Mouse (Mus musculus) myocyte (in vitro differentiated cells): ENCODE measurements around the gene Fam172a. TPM values are rescaled to one million over a fixed set of nuclear protein-coding genes. Genes with fewer than 3 reads are reported as not detected.

Experiments
- H3K27me3 ChIP-seq: one replicate; pipeline ENCODE4 v1.6.1; 2011; ENCODE audit not compliant: control insufficient read depth, insufficient read depth, insufficient read length
- H3K36me3 ChIP-seq: one replicate; pipeline ENCODE4 v1.6.1; 2011; ENCODE audit not compliant: control insufficient read depth, insufficient read depth
- H3K4me2 ChIP-seq: one replicate; pipeline ENCODE4 v1.6.1; 2011; ENCODE audit warnings: low read depth, control low read depth
- H3K4me3 ChIP-seq: one replicate; pipeline ENCODE4 v1.5.1; 2011; ENCODE audit warnings: mild to moderate bottlenecking, control low read depth, moderate library complexity
- H3K79me2 ChIP-seq: one replicate; pipeline ENCODE4 v1.6.1; 2011; ENCODE audit not compliant: control insufficient read depth, insufficient read depth
- H3ac ChIP-seq: one replicate; pipeline ENCODE4 v1.6.1; 2011; ENCODE audit not compliant: control insufficient read depth, insufficient read length
- CEBPB ChIP-seq: IDR thresholded peaks from 2 replicates; pipeline ENCODE4 v1.6.1; 2011; ENCODE audit warnings: mild to moderate bottlenecking, moderate library complexity; ENCODE audit not compliant: poor library complexity, insufficient read depth, severe bottlenecking
- E2F4 ChIP-seq: IDR thresholded peaks from one replicate; pipeline ENCODE4 v1.6.1; 2011; ENCODE audit warnings: mild to moderate bottlenecking, control low read depth, moderate library complexity; ENCODE audit not compliant: insufficient read depth
- MAX ChIP-seq: IDR thresholded peaks from one replicate; pipeline ENCODE4 v1.6.1; 2011; ENCODE audit warnings: low read depth, mild to moderate bottlenecking, control low read depth
- MYOD1 ChIP-seq, 3 experiments: IDR thresholded peaks; one replicate each; pipeline ENCODE4 v1.6.1; 2011; ENCODE audit warnings: control low read depth in 2 of 3, low read depth in 2 of 3, mild to moderate bottlenecking in 2 of 3, moderate library complexity in 1 of 3; ENCODE audit not compliant: insufficient read length in 2 of 3, control insufficient read depth in 1 of 3
- MYOG ChIP-seq, 3 experiments: IDR thresholded peaks; one replicate each; pipeline ENCODE4 v1.6.1; 2011; ENCODE audit warnings: control low read depth in 2 of 3, low read depth in 2 of 3, mild to moderate bottlenecking in 2 of 3; ENCODE audit not compliant: insufficient read length in 2 of 3, control insufficient read depth in 1 of 3, insufficient read depth in 1 of 3
- POLR2A ChIP-seq: IDR thresholded peaks from one replicate; pipeline ENCODE4 v1.6.1; 2011; ENCODE audit warnings: low read depth, mild to moderate bottlenecking, control low read depth, moderate library complexity; ENCODE audit not compliant: insufficient read length
- POLR2AphosphoS2 ChIP-seq: IDR thresholded peaks from one replicate; pipeline ENCODE4 v1.6.1; 2011; ENCODE audit warnings: low read depth, control low read depth; ENCODE audit not compliant: insufficient read length
- REST ChIP-seq: IDR thresholded peaks from one replicate; pipeline ENCODE4 v1.6.1; 2011; ENCODE audit warnings: mild to moderate bottlenecking, control low read depth, moderate library complexity; ENCODE audit not compliant: insufficient read depth, insufficient read length
- SRF ChIP-seq: IDR thresholded peaks from one replicate; pipeline ENCODE4 v1.6.1; 2011; ENCODE audit warnings: low read depth; ENCODE audit not compliant: control insufficient read depth, insufficient read length
- TCF12 ChIP-seq: IDR thresholded peaks from one replicate; pipeline ENCODE4 v1.6.1; 2011; ENCODE audit warnings: mild to moderate bottlenecking, control low read depth; ENCODE audit not compliant: poor library complexity, insufficient read depth, severe bottlenecking
- TCF3 ChIP-seq: IDR thresholded peaks from one replicate; pipeline ENCODE4 v1.6.1; 2011; ENCODE audit warnings: low read depth, control low read depth; ENCODE audit not compliant: insufficient read length
- USF1 ChIP-seq: IDR thresholded peaks from one replicate; pipeline ENCODE4 v1.6.1; 2011; ENCODE audit warnings: low read depth, mild to moderate bottlenecking, control low read depth, moderate library complexity
- polyA plus RNA-seq: library from polyadenylated mRNA; unstranded; fragments of >200 nt; fragmentation: generic; extraction: Trizol; gene quantifications from one replicate; pipeline ENCODE4 v1.2.1, GENCODE M21; 2012; ENCODE audit warnings: missing spikeins

Fam172a gene
- polyA plus RNA-seq, 1 experiment: 6.5 TPM

- TF ChIP-seq TCF12 (no peak), MAX (no peak), POLR2AphosphoS2 (no peak), SRF (no peak), MYOD1 (IDR thresholded peaks at IDR 0.05; ENCODE audit: control insufficient read depth in 1 of 3, insufficient read length in 2 of 3, low read depth in 2 of 3) (no peak), POLR2A (no peak), TCF3 (no peak), E2F4 (no peak), REST (no peak), MYOG (IDR thresholded peaks at IDR 0.05; ENCODE audit: control insufficient read depth in 1 of 3, insufficient read depth in 1 of 3, insufficient read length in 2 of 3, low read depth in 2 of 3) (no peak), USF1 (no peak), CEBPB (no peak)
- no peaks in the 10 kb centered on the region for H3K79me2 ChIP-seq
- H3K4me3 ChIP-seq: no peak overlapping the region
- H3K4me2 ChIP-seq: no peak overlapping the region
- H3K36me3 ChIP-seq: no peaks in the 10 kb centered on the region
- no peaks in the 10 kb centered on the region for H3K27me3 ChIP-seq
- no peak overlapping the region for H3ac ChIP-seq
Observed at GRCm38 (mm10) chr13:78164941-78165340, 463.1 kb downstream of the Fam172a start.

GRCm38 (mm10) chr13:78168166-78168565 lies 466.3 kb downstream of the Fam172a start:
- Histone ChIP-seq H3ac (no peak overlapping the region), H3K4me2 (no peak overlapping the region), H3K27me3 (peaks cover 5% of the 10 kb centered on the region), H3K4me3 (no peak overlapping the region), H3K36me3 (no peaks in the 10 kb centered on the region), H3K79me2 (no peaks in the 10 kb centered on the region)
- TF ChIP-seq CEBPB (no peak), POLR2AphosphoS2 (no peak), SRF (no peak), MYOG (IDR thresholded peaks at IDR 0.05; ENCODE audit: control insufficient read depth in 1 of 3, insufficient read depth in 1 of 3, insufficient read length in 2 of 3, low read depth in 2 of 3) (no peak), MYOD1 (IDR thresholded peaks at IDR 0.05; ENCODE audit: control insufficient read depth in 1 of 3, insufficient read length in 2 of 3, low read depth in 2 of 3) (no peak), REST (no peak), E2F4 (no peak), USF1 (no peak)

- no peak overlapping the region for H3ac ChIP-seq
- H3K4me3 ChIP-seq: no peak overlapping the region
- H3K79me2 ChIP-seq: no peaks in the 10 kb centered on the region
- no peak overlapping the region for H3K4me2 ChIP-seq
- H3K27me3 ChIP-seq: peaks cover 5% of the 10 kb centered on the region
- no peak for TF ChIP-seq CEBPB
- peak; percentile 84 for TF ChIP-seq REST
- no peak for TF ChIP-seq POLR2A
- TF ChIP-seq TCF12: no peak
- no peaks in the 10 kb centered on the region for H3K36me3 ChIP-seq
Observed at GRCm38 (mm10) chr13:78171320-78171719, 469.5 kb downstream of the Fam172a start.

GRCm38 (mm10) chr13:78171984-78172636 lies 470.3 kb downstream of the Fam172a start:
- Histone ChIP-seq H3ac (no peak overlapping the region), H3K36me3 (no peaks in the 10 kb centered on the region), H3K79me2 (no peaks in the 10 kb centered on the region), H3K4me2 (no peak overlapping the region), H3K27me3 (peaks cover 5% of the 10 kb centered on the region), H3K4me3 (no peak overlapping the region)
- no peak for TF ChIP-seq SRF
- no peak for TF ChIP-seq USF1
- no peak for TF ChIP-seq MAX
- TF ChIP-seq TCF12: no peak
- TF ChIP-seq MYOD1 (IDR thresholded peaks at IDR 0.05; ENCODE audit: control insufficient read depth in 1 of 3, insufficient read length in 2 of 3, low read depth in 2 of 3): no peak
- no peak for TF ChIP-seq CEBPB
- no peak for TF ChIP-seq REST
- no peak for TF ChIP-seq MYOG (IDR thresholded peaks at IDR 0.05; ENCODE audit: control insufficient read depth in 1 of 3, insufficient read depth in 1 of 3, insufficient read length in 2 of 3, low read depth in 2 of 3)
- TF ChIP-seq POLR2A: no peak
- TF ChIP-seq TCF3: no peak
- TF ChIP-seq POLR2AphosphoS2: no peak
- TF ChIP-seq E2F4: no peak

GRCm38 (mm10) chr13:78172861-78173260 lies 471.0 kb downstream of the Fam172a start:
- Histone ChIP-seq H3K4me3 (no peak overlapping the region), H3K4me2 (no peak overlapping the region), H3K36me3 (no peaks in the 10 kb centered on the region), H3K27me3 (peaks cover 5% of the 10 kb centered on the region), H3K79me2 (no peaks in the 10 kb centered on the region), H3ac (no peak overlapping the region)
- TF ChIP-seq CEBPB (no peak), MYOG (IDR thresholded peaks at IDR 0.05; ENCODE audit: control insufficient read depth in 1 of 3, insufficient read depth in 1 of 3, insufficient read length in 2 of 3, low read depth in 2 of 3) (no peak), REST (no peak), POLR2AphosphoS2 (no peak), SRF (no peak), MAX (no peak), MYOD1 (IDR thresholded peaks at IDR 0.05; ENCODE audit: control insufficient read depth in 1 of 3, insufficient read length in 2 of 3, low read depth in 2 of 3) (no peak), TCF12 (no peak), TCF3 (no peak), E2F4 (no peak), USF1 (no peak)
